Mouse (Mus musculus): ENCODE data around the gene Ring1. TPM values are rescaled to one million over a fixed set of nuclear protein-coding genes. Genes with fewer than 3 reads are reported as not detected.

The Ring1 gene
- polyA plus RNA-seq (2012; ENCODE audit: low replicate concordance) = 49.6 and 111 TPM in 2 replicates

DNA sequence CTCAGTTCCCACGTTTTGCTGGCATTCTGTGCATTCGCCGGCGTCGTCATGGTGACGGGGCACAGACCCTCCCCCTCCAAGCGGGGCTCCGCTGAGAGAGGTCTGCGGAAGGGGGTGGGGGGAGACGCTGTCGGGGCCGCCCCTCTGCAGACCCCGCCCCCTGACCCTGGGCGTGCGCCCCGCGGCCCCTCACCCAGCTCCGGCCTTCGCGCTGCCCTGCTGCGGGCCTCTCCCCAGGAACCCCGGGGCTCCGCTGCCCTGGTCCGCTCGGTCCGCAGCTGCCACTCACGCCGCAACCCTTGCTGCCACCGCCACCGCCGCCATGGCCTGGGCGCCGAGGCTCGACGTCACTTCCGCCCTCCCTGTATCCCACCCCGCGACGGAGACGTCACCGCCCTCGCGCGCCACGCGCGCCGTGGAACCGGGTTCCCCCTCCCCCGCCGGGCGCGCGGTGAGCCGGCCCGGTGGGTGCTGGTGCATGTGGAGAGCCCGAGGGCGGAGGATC lies at the start of gene Ring1:
Gene Ring1, minus strand, starts transcription at position 364 of the 505 bp plus-strand sequence.

DNA sequence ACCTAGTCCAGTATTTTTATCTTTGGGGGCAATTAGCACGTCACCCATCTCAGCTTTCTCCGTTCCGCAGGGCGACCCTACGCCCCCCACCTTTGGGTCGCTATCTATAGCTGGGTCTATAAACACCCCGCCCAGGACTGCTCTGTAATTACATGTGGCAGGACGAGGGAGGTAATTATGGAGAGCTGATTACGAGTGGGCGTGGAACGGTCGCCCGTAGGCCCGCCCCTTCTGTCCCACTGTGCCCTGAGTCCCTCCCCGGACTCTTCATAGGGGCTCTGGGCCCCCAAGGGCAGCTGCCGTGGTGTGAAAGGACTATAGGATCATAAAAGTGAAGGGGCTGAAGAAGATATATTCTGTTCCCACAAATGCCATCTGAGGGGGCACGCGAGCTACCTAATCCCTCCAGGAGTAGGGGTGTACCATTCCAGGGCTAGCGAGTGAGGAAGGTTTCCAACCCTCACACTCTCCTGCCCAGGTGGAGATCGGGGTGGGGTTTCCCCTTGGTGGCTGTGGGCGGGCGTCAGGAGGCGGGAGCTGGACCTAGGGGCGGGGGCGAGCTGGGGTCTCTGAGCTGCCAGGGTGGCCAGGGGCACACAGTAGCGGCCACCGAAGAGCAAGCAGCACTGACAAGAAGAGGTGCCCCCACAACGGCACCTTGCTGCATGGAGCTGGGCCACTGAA lies 14.5 kb upstream of the Ring1 start, which contains the start of gene Col11a2:
Gene Col11a2, plus strand, starts transcription at position 560 of the 684 bp plus-strand sequence.

DNA sequence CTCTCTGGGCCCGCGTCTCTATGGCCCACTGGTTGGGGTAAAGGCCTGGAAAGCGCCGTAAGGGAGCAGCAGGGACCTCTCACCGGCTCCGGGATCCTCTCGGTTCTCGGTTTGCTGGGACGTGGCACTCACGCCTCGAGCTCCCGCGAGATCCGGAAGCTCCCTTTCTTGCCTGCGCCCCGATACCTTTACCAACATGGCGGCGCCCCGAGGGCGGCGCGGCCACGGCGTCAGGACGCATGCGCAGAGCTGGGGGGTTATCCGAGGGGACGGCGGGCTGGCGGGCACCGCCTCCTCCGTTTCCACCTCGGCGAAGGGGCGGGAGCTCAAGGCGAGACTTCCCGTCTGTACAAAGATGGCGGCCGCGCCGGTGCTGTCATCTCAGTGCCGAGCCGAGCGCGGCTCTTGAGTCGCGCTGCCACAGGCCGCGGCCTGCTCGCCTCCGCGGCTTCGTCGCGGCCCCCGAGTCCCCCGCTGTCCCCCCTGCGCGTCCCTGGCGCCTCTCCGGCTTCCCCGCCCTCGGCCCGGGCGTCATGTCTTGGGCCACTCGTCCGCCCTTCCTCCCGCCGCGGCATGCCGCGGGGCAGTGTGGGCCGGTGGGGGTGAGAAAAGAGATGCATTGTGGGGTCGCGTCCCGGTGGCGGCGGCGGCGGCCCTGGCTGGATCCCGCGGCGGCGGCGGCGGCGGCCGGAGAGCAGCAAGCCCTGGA lies 7.1 kb upstream of the Ring1 start, which contains the start of the genes Slc39a7 and Rxrb:
Gene Slc39a7, minus strand, starts transcription at position 218 of the 709 bp plus-strand sequence.
Gene Rxrb, plus strand, starts transcription at position 348 of the 709 bp plus-strand sequence.

DNA sequence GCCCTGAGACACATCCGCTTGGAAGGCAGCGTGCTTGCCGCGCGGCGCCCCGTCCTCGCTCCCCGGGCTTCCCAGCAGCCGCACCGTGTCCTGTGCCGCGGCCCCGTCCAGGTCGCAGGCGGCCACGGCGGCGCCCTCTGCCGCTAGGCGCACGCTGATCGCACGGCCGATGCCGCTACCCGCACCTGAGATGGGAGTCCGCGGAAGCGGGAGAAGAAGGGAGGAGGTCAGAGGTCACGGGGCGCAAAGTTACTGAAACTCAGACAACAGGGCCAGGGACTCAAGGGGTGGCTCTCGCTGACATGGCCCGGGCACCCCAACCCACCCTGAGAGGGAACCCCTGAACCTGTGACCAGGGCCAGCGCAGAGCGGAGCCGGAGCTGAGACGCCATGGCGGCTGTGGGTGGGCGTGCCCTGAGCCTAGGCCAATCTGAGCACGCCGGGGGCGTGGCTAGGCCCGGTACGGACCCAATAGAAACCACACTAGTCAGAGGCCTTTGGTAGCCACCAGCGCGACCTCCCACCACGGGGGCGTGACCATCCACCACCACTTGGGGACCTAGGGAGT lies 3.3 kb upstream of the Ring1 start, which contains the start of gene H2-Ke6:
Gene H2-Ke6, minus strand, starts transcription at position 405 of the 568 bp plus-strand sequence.

DNA sequence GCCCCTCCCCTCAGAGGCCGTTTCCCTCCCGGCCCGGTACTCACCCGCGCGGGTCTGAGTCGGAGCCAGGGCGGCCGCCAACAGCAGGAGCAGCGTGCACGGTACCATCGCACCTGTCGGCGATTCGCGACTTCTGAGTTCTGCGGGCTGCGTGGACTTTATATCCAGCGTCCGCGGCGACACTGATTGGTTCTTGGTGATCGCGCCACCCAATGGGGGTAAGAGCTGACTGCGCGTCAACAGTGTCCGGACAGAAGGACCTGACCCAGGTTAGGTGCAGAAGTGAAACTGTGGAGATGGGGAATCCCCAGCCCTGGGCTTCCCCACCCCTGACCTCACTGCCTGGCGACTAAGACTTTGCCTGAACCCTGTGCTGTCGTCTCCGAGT lies 24.3 kb downstream of the Ring1 start, which contains the start of gene H2-K1:
Gene H2-K1, minus strand, starts transcription at position 198 of the 388 bp plus-strand sequence.

Other genes with a start within 250 kb of the Ring1 start
- 1.6 and 3.1 TPM in 2 replicates for gene Angptl4, start 242.8 kb downstream of the Ring1 start, polyA plus RNA-seq (2012; ENCODE audit: low replicate concordance)
- gene Kank3, start 214.2 kb downstream of the Ring1 start, polyA plus RNA-seq (2012; ENCODE audit: low replicate concordance) = 1.7 and 2.4 TPM in 2 replicates
- gene Rps28, start 200.1 kb downstream of the Ring1 start, polyA plus RNA-seq (2012; ENCODE audit: low replicate concordance) = 248 and 4,845 TPM in 2 replicates
- gene Ndufa7, start 200.1 kb downstream of the Ring1 start, polyA plus RNA-seq (2012; ENCODE audit: low replicate concordance) = 396 and 428 TPM in 2 replicates
- gene Cd320, start 181.6 kb downstream of the Ring1 start, polyA plus RNA-seq (2012; ENCODE audit: low replicate concordance) = 7.4 and 13.7 TPM in 2 replicates
- not detected in 2 replicates for gene Gm7029, start 150.8 kb downstream of the Ring1 start, polyA plus RNA-seq (2012; ENCODE audit: low replicate concordance)
- gene Kifc1, start 134.0 kb downstream of the Ring1 start, polyA plus RNA-seq (2012; ENCODE audit: low replicate concordance) = 8.0 and 16.7 TPM in 2 replicates
- gene Platr17, start 119.5 kb downstream of the Ring1 start, polyA plus RNA-seq (2012; ENCODE audit: low replicate concordance) = not detected in 2 replicates
- gene Daxx, start 115.3 kb downstream of the Ring1 start, polyA plus RNA-seq (2012; ENCODE audit: low replicate concordance) = 44.3 and 55.2 TPM in 2 replicates
- 1,240 and 2,267 TPM in 2 replicates for gene Tapbp, start 108.8 kb downstream of the Ring1 start, polyA plus RNA-seq (2012; ENCODE audit: low replicate concordance)
- gene Zbtb22, start 108.8 kb downstream of the Ring1 start, polyA plus RNA-seq (2012; ENCODE audit: low replicate concordance) = 63.9 and 83.1 TPM in 2 replicates
- 344 and 699 TPM in 2 replicates for gene Rgl2, start 95.1 kb downstream of the Ring1 start, polyA plus RNA-seq (2012; ENCODE audit: low replicate concordance)
- 74.4 and 96.8 TPM in 2 replicates for gene Pfdn6, start 84.3 kb downstream of the Ring1 start, polyA plus RNA-seq (2012; ENCODE audit: low replicate concordance)
- gene Wdr46, start 84.0 kb downstream of the Ring1 start, polyA plus RNA-seq (2012; ENCODE audit: low replicate concordance) = 59.7 and 181 TPM in 2 replicates
- gene B3galt4, start 73.2 kb downstream of the Ring1 start, polyA plus RNA-seq (2012; ENCODE audit: low replicate concordance) = 33.9 and 69.4 TPM in 2 replicates
- gene Vps52, start 68.9 kb downstream of the Ring1 start, polyA plus RNA-seq (2012; ENCODE audit: low replicate concordance) = 65.1 and 130 TPM in 2 replicates
- 30.7 and 202 TPM in 2 replicates for gene Rps18, start 68.7 kb downstream of the Ring1 start, polyA plus RNA-seq (2012; ENCODE audit: low replicate concordance)
- gene H2-K1, start 24.3 kb downstream of the Ring1 start, polyA plus RNA-seq (2012; ENCODE audit: low replicate concordance) = 1,004 and 3,373 TPM in 2 replicates
- gene H2-Ke6, start 3.4 kb upstream of the Ring1 start, polyA plus RNA-seq (2012; ENCODE audit: low replicate concordance) = 67.5 and 266 TPM in 2 replicates
- 46.1 and 74.3 TPM in 2 replicates for gene Slc39a7, start 7.0 kb upstream of the Ring1 start, polyA plus RNA-seq (2012; ENCODE audit: low replicate concordance)
- gene Rxrb, start 7.1 kb upstream of the Ring1 start, polyA plus RNA-seq (2012; ENCODE audit: low replicate concordance) = 155 and 353 TPM in 2 replicates
- 14.4 and 54.0 TPM in 2 replicates for gene Col11a2, start 14.8 kb upstream of the Ring1 start, polyA plus RNA-seq (2012; ENCODE audit: low replicate concordance)
- gene H2-Oa, start 67.7 kb upstream of the Ring1 start, polyA plus RNA-seq (2012; ENCODE audit: low replicate concordance) = 55.1 and 259 TPM in 2 replicates
- gene H2-DMa, start 94.9 kb upstream of the Ring1 start, polyA plus RNA-seq (2012; ENCODE audit: low replicate concordance) = 140 and 479 TPM in 2 replicates
- 377 and 424 TPM in 2 replicates for gene Brd2, start 98.0 kb upstream of the Ring1 start, polyA plus RNA-seq (2012; ENCODE audit: low replicate concordance)
- 454 and 462 TPM in 2 replicates for gene H2-DMb2, start 118.6 kb upstream of the Ring1 start, polyA plus RNA-seq (2012; ENCODE audit: low replicate concordance)
- 22.9 and 41.1 TPM in 2 replicates for gene H2-DMb1, start 128.4 kb upstream of the Ring1 start, polyA plus RNA-seq (2012; ENCODE audit: low replicate concordance)
- gene Tap1, start 162.9 kb upstream of the Ring1 start, polyA plus RNA-seq (2012; ENCODE audit: low replicate concordance) = 74.5 and 112 TPM in 2 replicates
- 85.6 and 98.9 TPM in 2 replicates for gene Psmb9, start 163.1 kb upstream of the Ring1 start, polyA plus RNA-seq (2012; ENCODE audit: low replicate concordance)
- gene Psmb8, start 173.0 kb upstream of the Ring1 start, polyA plus RNA-seq (2012; ENCODE audit: low replicate concordance) = 348 and 445 TPM in 2 replicates
- gene Tap2, start 178.8 kb upstream of the Ring1 start, polyA plus RNA-seq (2012; ENCODE audit: low replicate concordance) = 148 and 211 TPM in 2 replicates
- 44.0 and 80.9 TPM in 2 replicates for gene H2-Ob, start 214.2 kb upstream of the Ring1 start, polyA plus RNA-seq (2012; ENCODE audit: low replicate concordance)
- gene H2-Ab1, start 233.0 kb upstream of the Ring1 start, polyA plus RNA-seq (2012; ENCODE audit: low replicate concordance) = 1,724 and 6,143 TPM in 2 replicates